Mouse (Mus musculus) cerebellum, adult 8-10 months (tissue): ENCODE results near the gene Eno1.

ENCODE experiments used
- DNase-seq: peaks from one replicate; pipeline ENCODE4 v3.0.0; 2022

Gene Eno1

DNA sequence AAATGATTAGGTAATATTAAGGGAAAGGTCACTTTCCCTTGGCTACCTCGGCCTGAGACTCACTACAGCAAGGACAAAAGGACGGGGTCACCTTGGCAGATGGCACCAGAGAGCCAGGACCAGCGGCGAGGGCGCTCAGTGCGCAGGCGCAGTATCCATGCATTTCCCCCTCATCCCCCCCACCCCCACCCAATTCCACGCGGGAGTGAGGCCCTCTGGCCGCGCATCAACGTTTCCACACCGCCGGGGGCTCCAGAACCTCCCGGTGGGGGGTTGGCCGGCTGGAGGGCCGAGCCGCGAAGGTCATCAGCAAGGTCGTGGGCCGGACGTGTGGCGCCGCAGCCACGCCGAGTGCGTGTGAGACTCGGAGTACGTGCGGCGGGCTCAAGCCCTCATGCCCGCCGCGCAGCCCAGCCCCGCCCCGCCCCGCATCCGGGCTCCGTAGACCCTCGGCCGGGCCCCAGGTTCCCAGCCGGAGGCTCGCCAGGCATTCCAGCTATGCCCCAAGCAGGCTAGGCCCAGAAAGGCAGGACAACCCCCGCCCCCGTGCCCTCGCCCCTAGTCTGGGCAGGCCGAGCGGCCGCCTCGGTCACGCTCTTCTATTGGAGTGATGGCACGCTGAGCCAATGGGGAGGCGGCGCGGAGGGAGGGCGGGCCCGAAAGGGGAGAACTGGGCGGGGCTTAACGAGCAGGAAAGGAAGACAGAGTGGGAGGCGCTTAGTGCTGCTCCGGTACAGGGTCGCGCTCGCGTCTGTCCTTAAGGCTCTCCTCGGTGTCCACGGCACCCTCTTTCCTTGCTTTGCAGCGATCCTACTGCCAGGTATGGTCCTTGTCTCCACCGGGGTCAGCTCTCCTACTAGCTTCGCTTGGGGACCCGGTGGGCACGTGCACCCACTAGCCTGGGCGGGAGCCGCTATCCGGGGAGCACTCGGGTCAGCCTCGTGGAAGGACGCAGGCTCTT, at the start of gene Eno1:
Gene Eno1, plus strand, starts transcription at position 201 of the 961 bp plus-strand sequence.
- DNase-seq: peak; percentile 98

DNA sequence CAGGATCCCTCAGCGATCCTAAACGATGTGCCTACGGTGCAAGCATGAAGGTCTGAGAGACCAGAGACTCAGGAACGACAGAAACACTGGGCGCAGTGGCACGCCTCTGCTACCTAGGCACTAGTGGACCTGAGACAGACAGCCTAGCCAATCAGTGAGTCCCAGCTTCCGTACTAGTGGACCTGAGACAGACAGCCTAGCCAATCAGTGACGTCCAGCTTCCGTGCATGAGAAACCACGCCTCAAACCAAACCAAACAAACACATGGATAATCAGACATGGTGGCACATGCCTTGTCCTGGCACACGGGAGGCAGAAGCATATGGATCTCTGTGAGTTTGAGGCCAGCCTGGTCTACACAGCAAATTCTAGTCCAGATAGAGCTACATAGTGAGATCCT, 48.3 kb upstream of the Eno1 start:
- DNase-seq: no peak

DNA sequence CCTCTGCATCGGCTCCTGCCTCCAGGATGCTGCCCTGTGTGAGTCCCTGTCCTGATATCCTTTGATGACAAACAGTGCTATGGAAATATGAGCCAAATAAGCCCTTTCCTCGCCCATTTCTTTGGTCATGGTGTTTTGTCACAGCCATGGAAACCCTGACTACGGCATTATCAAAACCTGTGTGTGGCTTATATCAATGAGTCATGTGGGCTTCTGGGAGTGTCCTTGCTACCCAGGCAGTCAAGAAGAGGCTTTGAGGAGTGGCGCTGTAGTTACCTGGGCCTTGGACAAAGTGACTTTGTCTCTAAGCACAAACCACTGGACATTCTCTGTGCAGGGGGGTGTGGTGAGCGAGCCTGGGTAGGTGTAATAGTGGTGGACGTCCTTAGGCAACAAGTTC, 44.3 kb upstream of the Eno1 start:
- no peak for DNase-seq

DNA sequence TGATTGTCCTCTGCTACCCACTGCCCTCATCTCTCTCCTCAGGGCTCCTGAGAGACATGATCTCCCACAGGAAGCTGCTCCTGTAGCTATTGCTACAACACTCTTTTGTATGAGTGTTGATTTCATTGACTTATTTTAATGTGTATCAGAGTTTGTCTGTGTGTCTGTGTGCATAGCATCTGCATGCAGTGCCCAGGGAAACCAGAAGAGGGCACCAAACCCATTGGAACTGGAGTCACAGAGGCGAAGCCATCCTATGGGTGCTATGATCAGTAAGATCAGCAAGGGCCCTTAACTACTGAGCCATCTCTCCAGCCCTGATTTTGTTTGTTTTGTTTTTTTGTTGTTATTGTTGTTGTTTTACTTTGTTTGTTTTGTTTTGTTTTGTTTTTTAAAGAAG, 42.6 kb upstream of the Eno1 start:
- no peak for DNase-seq

DNA sequence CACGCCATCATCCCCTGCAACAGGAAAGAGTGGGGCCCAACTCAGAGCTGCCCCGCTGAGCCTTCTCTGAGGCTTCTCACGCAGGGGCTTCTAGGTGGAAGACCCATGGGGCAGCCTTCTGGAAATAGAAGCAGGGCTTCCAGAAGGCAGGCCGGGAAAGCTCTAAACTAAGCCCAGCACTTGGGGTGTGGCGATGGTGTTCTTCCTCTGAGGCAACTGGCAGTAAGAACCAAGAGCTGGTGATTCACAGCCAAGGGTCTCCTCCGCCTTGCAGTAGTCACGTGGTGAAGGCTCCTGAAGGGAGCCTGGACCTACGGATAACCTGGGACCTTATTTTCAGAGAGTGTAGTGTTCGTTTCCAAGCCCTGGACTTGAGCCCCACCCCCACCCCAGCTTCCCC, 38.3 kb upstream of the Eno1 start:
- DNase-seq: no peak

DNA sequence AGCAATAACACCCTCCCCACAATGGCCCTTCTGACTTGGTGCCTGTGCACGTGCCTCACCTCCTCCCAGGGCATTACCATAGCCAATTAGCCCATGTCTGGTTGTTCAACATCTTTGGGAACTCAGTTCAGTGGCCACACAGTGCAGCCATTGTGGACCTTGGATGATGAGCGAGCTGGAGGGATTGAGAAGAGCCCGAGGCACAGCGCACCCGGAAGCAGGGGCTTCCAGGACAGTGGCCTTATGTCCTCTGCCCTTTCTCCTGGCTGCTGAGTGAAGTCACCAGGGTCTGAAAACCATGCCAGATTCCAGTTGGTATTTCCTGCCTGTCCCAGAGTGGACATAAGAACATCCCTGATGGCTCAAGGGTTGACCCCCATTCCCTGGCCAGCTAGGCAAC, 35.3 kb upstream of the Eno1 start, which contains the start of gene Car6:
Gene Car6, minus strand, starts transcription at position 101 of the 400 bp plus-strand sequence.
- DNase-seq: no peak

DNA sequence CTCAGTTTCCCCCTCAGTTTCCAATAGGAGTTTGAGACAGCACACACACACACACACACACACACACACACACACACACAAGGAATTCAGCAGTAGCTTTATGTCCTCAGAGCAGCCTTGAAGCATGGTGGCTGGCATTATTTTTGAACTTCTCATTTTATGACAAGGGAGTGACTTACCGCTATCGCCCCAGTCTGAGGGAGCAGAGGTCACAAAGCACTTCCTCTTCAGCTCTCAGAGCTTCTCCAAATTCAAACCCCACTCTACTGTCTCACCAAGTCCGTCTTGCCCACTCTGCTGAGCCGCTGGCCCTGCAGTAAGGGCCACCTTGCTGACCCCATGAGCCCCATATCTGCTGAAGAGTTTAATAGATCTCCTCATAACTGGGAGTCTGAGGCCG, 33.8 kb upstream of the Eno1 start:
- DNase-seq: no peak

DNA sequence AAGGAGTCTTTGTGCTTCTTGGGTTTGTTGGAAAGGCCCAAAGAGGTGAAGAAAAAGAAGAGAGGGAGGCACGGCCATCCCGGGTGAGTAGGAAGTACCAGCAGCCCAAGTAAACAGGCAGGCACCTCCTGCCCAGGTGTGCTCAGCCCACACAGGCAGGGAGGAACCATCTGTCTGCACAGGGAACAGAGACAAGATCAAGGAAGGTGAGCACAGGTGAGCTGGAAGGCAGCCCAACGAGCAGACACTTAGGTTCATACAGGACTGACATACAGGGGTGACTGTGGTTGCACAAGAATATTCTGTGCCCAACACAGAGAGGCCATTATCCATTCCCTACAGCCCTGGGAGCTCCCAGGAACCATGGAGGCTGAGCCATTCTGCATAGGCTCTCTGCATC, 31.6 kb upstream of the Eno1 start:
- no peak for DNase-seq

DNA sequence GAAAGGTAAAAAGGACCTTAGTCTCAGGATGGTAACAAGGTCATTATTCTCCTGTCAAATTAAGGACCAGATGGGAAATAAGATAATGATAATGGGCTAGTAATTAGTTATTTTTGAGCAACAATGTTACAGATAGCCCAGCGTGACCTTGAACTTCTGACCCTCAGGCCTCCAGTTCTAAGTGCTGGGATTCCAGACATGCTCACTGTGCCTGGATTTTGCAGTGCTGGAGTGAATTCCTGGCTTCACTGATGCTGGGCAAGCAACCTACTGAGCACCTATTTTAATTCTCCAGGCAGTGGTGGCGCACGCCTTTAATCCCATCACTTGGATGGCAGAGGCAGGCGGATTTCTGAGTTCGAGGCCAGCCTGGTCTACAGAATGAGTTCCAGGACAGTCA, 26.8 kb upstream of the Eno1 start:
- DNase-seq: no peak

DNA sequence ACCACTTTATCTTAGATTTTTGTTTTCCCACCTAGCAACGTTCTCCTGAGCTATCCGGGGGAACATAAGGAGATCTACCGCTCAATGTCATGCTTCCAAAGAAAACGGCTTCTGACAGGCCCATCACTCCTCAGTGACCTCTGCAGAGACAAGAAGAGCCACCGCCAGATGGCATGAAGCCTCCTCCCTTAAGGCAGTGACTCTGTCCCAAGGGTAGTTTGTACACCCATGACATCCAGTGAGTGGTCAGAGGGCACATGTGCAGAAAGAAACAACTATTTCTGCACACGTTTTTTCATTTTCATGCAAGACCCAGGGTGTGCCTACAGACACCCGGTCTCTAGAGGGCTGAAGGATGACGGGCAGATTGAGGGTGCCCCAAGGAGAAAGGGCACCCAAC, 26.2 kb upstream of the Eno1 start:
- no peak for DNase-seq

DNA sequence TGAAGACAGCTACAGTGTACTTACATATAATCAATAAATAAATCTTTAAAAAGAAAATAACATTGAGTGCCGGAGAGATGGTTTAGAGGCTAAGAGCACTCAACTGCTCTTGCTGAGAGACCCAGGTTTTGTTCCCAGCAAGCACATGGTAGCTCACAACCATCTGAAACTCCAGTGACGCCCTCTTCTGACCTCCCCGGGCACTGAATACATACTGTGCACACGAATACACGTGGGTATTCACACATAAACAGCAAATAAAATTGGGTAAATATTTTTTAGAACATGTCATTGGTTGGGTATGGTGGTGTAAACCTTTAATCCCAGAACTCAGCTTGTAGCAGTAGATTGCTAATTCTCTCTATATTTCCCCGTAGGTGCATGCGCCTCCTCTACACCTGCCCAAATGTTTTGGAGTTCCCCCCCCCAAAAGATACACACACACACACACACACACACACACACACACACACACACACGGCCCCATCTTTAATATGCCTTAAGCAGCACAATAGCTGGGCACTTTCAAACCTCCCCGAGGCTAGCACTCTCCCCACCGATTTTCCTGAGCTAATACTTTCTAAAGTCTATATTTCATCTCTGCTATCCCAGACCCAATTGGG, 24.5 kb upstream of the Eno1 start:
- DNase-seq: no peak

DNA sequence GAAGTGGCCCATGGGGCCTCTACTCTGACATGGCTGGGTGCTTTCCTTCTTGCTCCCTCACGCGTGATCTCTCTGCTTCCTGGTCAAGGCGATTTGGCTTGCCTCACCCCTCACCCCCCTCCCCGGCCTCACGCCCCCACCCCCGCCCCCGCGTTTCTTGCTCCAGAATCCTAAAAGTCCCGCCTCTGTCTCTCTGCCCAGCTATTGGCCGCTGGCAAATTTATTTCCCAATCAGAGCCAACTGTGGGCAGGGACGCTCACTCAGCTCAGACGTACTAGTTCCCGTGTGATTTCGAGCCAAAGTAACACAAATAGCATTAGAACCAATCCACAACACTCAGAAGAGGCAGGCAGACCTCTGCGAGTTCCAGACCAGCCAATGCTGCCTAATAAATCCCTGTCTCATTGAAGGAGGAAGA, 24.0 kb upstream of the Eno1 start:
- no peak for DNase-seq

DNA sequence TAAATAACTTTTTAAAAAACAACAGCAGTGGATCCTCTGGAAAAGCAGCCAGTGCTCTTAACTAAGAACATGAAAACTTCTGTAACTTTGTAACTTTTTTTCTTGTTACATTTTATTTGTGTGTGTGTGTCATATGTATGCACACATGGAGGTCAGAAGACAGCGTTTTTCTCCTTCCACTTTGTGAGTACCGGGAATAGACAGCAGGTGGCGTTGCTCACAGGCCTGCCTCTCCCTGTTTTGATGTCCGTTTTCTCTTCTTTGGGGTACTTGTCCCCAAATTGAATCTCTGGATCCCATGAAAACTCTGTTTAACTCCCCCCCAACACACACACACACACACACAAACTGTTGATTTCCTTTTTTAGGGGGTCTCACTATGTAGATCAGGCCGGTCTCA, 22.6 kb upstream of the Eno1 start:
- DNase-seq: no peak

DNA sequence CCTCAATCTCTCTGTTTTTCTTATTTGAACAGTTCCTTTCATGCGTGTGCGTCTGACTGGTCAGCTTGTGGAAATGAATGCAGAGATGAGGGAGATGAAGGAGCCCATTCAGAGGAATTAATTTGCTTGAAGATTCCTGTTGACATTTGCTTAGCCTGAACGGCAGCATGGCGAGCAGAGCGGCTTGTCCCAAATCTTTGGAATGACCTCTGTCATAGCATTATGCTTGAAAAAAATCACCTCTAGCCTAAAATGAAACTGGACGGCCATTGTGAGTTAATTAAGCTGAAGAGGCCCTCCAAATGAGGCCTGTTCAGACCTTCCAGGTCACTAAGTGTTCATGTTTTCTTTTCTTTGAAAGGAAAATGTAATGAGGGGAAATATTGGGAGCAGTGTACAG, 20.1 kb upstream of the Eno1 start:
- DNase-seq: no peak

DNA sequence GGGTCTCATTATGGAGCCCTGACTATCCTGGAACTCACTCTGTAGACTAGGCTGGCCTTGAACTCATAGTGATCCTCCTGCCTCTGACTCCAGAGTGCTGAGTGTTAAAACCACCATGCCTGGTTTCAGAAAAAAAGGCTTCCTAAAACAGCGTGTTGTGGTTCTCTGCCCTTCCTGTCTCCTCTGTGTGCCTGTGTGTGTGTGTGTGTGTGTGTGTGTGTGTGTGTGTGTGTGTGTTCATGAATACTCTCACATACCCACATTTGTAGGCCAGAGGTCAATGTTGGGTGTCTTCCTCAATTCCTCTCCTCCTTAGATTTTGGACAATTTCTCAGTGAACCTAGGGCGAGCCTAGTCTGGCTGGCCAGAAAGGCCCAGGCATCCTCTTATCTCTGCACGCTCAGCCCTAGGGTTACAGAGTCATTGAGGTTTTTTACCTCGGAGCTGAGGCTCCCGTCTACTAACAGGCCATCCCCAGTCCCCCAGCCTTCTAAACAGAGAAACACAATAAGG, 19.4 kb upstream of the Eno1 start:
- no peak for DNase-seq

DNA sequence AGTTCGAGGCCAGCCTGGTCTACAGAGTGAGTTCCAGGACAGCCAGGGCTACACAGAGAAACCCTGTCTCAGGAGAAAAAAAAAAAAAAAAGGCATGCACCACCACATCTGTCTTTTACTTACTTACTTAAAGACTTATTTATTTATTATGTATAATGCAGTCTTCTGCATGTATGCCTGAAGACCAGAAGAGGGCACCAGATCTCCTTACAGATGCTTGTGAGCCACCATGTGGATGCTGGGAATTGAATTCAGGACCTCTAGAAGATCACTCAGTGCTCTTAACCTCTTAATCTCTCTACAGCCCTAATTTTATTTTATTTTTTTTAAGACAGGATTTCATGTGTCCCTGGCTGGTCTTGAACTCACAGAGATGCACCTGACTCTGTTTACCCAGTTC, 18.6 kb upstream of the Eno1 start:
- no peak for DNase-seq

DNA sequence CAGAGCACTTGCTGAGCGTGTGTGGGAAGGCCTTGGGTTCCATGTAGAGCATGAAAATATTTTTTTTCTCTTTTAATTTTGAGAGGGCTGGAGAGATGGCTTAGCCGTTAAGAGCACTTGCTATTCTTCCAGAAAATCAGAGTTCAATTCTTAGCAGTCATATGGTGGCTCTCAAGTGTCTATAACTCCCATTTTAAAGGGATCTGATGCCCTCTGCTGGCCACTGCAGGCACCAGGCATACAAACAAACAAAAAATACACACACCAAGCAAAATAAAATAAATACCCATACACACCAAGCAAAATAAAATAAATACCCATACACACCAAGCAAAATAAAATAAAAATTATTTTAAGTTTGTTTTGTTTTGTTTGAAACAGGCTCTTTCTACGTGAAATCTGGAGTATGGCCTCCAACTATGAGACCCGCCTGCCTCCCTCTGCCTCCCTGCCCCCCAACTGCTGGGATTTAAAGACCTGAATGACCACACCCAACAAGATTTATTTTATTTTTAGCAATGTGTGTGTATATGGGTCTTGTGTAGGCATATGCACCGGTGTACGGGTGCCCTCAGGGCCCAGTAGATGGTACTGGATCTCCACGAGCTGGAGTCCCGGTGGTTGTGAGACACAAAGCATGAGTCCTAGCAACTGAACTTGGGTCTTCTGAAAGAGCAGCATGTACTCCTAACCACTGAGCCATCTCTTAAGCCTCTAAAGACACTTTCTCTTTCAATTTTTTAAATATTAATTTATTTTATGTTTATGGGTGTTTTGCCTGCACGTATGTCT, 16.8 kb upstream of the Eno1 start:
- no peak for DNase-seq

DNA sequence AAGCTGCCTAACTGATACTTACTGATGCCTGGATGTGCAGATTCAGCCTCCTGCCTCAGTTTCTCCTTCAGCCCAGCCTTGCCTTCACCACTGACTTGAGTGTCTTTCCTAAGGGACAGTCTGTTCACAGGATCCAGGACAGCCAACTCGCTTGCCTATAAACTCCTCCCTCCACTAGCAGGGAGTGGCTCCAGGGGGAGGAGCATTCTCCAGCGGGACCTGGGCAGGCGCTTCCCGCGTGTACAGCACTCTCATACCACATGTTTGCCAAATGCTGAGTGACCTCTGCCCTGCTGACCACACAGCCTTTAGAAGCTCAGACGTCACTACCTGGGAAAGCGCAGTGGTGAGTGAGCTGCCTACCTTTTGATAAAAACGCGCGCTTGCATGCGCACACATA, 15.9 kb upstream of the Eno1 start:
- DNase-seq: no peak

DNA sequence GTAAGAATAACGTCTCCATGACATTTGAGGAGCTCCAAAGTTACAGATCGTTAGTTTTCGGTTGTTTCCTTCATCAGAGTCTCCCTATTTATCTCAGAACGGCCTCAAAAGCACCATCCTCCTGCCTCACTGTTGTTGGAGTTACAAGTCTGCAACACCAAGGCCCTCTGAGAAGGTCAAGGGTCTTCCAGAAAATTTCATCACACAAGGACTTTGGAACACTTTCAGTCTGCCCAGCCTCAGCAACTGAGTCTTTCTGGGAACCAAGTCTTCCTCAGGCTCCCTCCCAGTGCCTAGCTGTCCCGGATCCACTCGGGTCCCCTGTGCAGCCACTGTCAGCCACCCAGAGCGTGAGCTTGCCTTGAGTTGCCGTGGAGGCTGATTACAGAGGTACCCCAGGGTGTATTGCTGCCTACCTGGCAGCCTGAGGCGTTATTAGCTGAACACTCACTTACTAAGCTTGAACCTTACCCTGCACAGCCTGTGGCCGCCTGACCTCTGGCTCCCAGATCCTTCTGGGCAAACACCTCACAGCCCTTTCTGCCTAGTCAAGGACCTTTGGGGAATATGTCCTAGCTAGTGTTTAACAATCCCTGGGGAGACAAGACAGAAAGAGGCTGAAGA, 15.4 kb upstream of the Eno1 start:
- no peak for DNase-seq

DNA sequence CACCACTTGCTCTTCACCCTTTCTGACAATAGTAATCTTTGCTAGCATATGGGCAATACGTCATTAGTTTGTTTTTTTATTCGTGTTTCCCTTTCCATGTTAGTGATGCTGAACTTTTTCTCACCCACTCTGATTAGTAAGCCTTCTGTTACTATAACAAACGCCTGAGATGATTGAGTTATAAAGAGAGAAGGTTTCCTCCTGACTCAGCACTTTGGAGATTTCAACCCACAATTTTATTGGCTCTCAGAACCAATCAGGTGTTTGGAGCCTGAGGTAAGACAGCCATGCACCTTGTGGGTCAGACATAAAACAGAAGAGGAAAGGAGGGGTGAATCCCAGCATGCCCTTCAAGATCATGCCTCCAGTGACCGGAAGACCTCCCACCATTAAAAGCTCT, 12.7 kb upstream of the Eno1 start:
- no peak for DNase-seq

DNA sequence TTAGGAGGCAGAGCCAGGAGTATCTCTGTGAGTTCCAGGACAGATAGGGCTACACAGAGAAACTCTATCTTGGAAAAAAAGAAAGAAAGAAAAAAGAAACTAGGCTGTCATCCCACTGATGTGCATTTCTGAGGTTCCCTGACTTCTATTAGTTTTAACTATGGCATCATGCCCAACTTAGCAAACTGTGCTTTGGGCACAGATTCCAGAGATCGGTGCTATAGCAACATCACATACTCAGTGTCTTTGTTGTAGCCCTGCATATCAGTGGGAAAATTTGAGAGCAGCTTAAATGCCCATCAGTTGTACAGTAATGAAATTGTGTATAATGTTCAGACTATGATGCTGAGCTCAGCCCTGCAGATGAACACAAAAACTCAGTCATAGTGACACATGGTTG, 10.8 kb upstream of the Eno1 start:
- DNase-seq: no peak

DNA sequence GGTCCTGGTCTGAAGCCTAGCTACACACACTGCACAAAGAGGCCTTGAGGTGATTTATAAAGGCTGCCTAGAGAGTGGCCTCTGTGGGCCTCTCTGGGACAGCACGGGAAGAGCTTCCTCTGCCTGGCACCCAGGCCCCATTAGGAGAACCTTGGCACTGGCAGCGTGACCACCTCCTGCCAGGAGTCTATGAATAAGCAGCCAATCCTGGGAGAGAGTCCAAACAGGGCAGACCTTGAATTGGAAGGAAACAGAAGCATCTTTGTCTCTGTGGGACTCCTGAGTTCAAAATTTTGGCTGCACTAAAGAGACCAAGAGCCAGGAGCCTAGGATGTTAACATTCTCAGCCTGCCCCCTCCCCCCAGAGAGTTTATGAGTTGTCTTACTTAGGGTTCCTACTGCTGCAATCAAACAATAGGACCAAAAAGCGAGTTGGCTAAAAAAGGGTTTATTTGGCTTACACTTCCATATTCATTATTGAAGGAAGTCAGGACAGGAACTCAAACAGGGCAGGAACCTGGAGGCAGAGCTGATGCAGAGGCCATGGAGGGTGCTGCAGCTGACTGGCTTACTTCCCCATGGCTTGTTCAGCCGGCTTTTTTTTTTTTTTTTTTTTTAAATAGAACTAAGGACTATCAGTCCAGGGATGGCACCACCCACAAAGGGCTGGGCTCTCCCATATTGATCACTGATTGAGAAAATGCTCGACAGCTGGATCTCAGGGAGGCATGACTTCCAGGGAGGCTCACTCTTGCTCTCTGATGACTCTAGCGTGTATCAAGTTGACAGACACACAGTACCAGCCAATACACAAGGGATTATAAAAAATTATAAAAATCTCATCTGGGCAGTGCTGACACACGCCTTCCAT, 9.5 kb upstream of the Eno1 start:
- peak; percentile 91 for DNase-seq
